Mouse (Mus musculus) kidney, adult 8-10 months (tissue): Measurements from ENCODE around the gene Rpl26.

Experiments
- DNase-seq, 2 experiments: peaks; one replicate each; pipeline ENCODE4 v3.0.0; 2022

The Rpl26 gene

GRCm38 (mm10) chr11:68891823-68892222, 9.6 kb upstream of the Rpl26 start:
- no peak for DNase-seq

GRCm38 (mm10) chr11:68892233-68892832, 9.1 kb upstream of the Rpl26 start:
- DNase-seq: no peak

DNA sequence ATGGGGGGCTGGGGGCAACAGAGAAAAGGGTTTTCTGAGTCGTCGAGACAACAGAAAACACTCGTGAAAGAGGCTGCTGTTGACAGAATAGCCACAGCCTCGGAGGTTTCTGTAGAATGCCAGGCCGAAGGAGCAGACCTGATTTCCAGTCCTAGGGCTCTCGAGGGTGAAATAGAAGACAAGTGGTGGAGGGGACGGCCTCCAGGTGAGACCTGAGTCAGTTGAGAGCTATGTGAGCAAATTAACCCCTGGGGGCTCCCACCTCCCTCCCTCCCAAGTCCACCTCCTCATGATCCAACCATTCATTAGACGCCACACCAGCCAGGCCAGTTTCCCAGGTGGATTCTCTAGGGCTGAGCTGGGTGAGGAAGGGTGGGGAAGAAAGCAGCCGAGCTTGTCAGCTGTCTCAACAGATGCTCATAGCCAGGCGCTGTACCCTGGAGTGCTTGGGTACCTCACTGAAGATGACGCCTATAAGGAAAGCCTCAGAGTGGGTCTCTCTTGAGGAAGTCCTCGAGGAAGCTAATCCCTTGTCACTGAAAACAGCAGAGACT, 7.4 kb upstream of the Rpl26 start:
- no peak for DNase-seq

DNA sequence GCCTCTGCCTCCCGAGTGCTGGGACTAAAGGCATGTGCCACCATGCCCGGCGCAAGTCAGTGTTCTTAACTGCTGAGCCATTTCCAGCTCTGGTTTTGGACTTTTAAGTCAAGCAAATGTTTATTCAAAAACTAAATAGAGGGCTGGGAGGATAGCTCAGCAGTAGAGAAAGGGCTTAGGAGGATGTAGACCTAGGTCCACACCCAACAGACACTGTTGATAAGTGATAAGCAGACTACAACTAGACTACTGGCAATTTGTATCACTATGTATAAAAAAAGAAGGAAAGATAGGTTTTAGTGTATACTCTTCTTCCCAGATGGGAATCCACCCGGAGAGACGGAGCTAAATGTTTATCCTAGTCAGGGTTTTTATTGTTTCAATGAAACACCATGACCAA, 5.1 kb upstream of the Rpl26 start:
- DNase-seq: no peak

GRCm38 (mm10) chr11:68897120-68897519, 4.3 kb upstream of the Rpl26 start:
- DNase-seq: peak; percentile 39 to 52

DNA sequence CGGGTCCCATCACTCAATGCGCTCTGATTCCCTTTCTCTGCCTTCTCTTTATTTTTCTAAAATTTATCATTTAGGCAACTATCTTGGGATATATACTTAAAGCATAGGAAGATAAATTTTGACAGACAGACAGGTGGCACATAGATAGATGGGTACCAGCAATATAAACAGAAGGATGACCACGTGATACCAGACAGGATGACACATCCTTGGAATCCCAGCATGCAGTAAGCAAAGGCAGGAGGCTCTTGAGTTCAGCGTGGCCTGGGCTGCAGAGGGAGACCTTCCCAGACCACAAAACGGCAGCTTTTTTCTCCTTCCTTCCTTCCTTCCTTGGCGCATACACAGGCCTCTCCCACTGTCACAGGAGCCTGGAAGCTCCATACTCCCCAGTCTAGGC, 3.5 kb upstream of the Rpl26 start:
- DNase-seq: no peak

DNA sequence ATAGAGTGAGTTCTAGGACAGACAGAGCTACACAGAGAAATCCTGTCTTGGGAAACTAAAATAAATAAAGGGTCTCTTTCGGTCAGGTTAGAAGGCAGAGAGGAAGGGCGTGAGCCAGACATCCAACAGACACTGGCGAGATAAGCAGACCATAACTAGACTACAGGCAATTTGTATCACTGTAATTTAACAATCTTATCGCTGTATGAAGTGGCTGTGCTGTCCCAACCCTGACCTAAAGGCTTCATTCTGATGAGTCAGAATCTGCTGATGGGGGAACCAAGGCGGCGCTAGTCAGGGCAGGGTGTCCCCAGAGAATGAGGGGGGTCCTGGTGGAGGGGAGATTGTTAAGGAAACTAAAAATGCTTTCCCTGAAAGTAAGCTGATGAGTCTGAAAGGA, 2.6 kb upstream of the Rpl26 start:
- DNase-seq: no peak

DNA sequence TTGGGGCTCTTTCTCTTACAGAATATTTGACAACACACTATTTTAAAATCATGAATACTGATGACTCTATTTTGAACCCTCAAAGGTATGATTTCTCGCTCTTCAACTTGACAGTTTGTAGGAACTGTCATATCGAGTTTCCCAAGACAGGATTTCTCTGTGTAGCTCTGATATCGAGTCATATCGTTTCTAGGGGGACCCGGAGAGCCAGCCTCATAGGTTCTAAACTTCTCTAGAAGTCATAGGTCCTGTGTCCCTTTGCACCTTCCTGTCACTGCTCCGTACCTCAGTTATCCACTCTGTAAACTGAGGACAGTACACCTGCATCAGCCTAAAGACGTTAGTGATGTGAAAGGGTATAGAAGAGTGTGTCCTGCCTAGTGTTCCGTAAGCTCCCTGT, 1.6 kb upstream of the Rpl26 start:
- DNase-seq: no peak

GRCm38 (mm10) chr11:68900519-68901350, 648 bp upstream of the Rpl26 start:
- peak in 1 of 2 experiments; percentile 30 for DNase-seq

DNA sequence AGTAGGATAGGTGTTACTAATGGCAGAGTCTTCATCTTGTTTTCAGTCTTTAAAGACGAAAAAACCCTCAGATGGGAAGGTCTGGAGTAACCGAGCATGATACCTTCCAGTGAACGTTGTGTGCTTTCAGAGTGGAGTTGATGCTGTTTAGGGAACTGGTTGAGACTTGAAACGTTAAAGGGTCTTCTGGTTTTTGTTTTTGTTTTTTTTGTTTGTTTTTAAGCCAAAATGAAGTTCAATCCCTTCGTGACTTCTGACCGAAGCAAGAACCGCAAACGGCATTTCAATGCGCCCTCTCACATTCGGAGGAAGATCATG, 623 bp downstream of the Rpl26 start:
- DNase-seq: no peak

DNA sequence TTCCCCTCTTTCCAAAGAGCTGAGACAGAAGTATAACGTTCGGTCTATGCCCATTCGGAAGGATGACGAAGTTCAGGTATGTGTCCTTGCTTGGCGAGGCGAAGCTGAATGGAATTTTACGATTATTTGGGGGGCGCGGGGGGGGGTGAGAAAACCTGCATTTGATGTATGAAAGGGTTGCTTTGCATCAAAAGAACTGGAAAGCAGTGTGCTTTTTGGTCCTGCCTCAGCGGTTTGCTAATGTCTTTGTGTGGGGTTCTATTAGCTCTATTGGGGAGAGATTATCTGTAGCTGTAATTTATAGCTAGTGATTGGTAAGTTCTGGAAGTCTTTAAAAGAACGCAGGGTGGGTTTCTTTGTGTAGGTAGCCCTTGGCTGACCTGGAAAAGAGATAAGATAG, 984 bp downstream of the Rpl26 start:
- no peak for DNase-seq

DNA sequence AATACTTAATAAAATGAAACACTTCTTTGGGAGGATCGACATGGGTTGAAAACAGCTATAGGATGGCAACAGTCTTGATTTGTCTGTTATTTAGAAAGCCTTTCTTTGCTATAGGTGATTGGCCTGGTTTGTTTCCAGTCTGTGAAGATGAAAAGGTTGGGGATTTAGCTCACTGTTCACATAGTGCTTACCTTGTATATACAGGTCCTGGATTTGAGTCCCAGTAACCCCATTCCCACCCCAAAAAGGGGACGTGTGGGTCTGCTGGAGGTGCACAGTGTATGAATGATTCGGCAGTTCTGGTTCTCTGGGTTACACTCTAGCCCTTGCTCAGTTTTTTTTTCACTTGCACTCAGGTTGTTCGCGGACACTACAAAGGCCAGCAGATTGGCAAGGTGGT, 1.4 kb downstream of the Rpl26 start:
- no peak for DNase-seq

GRCm38 (mm10) chr11:68903775-68904174, 2.4 kb downstream of the Rpl26 start:
- DNase-seq: no peak

- peak; percentile 79 to 91 for DNase-seq
Observed at GRCm38 (mm10) chr11:68904375-68905137, 3.2 kb downstream of the Rpl26 start.

- no peak for DNase-seq
Observed at GRCm38 (mm10) chr11:68905138-68905531, 3.8 kb downstream of the Rpl26 start.

DNA sequence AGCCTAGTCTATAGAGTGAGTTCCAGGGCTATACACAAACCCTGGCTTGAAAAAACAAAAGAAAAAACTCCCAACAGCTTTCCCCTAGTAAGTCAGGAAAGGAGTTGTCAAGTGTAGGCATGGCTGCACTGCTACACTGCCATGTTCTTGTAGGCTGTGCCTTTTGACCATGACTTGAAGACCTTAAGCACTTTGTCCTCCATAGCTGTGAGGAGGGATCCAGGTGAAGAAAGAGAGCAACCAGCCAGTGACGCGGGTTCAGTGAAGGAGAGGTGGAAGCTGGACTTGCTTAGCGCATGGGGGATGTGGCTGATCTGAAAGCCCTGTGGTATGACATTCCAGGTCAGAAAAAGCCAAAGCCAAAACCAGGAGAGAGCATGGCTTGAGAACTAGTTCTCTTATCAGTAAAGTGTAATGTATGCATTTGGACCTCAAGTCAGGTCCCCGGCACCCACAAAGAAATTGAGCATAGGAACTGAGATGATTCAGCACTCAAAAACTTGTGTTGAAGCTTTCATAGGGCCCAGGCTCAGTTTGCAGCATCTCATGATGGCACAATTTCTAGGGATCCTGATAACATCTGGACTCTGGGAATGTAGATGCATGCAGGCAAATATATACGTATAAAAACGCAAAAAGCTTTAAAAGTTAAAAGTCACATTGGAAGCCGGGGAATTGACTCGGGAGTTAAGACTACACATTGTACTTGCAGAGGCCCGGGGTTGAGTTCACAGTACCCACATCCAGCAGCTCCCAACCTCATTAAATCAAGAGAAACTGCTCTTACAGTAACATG, 4.5 kb downstream of the Rpl26 start:
- DNase-seq: no peak

GRCm38 (mm10) chr11:68906461-68906790, 5.0 kb downstream of the Rpl26 start:
- DNase-seq: no peak

GRCm38 (mm10) chr11:68907251-68907650, 5.9 kb downstream of the Rpl26 start:
- no peak for DNase-seq

DNA sequence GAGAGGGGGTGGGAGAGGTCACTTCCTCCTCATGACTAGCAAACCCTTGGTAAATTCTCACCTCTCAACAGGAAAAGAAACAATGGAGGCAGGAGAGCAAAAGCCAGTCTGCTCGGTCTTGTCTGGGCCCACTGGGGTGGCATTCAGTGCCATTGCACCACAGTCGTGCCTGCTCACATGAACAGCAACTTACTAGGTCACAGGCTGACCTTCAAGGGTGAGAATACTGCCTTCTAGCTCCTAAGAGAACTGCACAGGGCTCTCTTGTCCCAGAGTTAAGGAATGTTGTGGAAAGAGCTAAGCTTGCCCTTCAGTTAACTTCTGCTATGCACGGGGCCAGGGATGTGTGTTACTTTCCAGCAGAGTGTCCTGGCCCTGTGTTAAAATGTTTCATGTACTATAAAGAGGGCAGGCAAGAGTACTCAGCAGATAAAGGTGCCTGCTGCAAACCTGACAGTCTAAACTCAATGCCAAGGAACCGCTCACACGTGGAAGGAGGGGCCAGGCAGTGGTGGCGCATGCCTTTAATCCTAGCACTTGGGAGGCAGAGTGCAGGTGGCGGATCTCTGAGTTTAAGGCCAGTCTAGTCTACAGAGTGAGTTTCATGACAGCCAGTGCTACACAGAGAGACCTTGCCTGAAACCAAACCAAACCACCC, 7.6 kb downstream of the Rpl26 start:
- peak in 1 of 2 experiments; percentile 21 for DNase-seq

- DNase-seq: peak in 1 of 2 experiments; percentile 31
Observed at GRCm38 (mm10) chr11:68911531-68912177, 10.3 kb downstream of the Rpl26 start.

DNA sequence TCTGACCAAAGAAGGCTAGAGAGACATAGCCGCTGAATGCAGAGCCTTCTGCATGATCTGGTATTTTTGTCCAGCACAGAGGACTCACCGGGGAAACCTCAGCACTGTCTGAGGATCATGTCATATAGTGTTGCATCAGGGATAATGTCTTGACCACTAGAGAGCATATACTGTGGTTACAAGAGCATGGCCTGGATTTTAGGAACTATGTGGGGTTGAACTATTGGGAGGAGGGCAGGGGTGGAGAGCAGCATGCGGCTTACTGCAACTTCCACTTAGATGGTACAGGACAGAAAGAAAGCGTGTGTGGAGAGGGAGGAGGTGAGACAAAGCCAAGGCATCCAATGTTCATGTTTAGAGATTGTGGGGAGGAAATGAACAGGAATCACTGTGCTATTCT, 13.2 kb downstream of the Rpl26 start:
- no peak for DNase-seq

GRCm38 (mm10) chr11:68923191-68923590, 21.8 kb downstream of the Rpl26 start:
- peak in 1 of 2 experiments; percentile 48 for DNase-seq
